Mouse (Mus musculus) embryonic facial prominence, embryonic 14.5 days (tissue): ENCODE data around the gene Gba. TPM values are rescaled to one million over a fixed set of nuclear protein-coding genes. Genes with fewer than 3 reads are reported as not detected.
A peak's percentile ranks its signal among the peaks of the same experiment; 100 is the strongest.
"Not testable (repeated sequence)": the region's sequence is repeated elsewhere in the genome, so short reads cannot be mapped to it uniquely, and the experiment has no call there.

ENCODE experiments used
- ATAC-seq: fragments of 200-750 bp; cut with Nextera tagmentation; 2 replicates; pipeline ENCODE4 v1.8.0; 2017; ENCODE audit warnings: low read depth, moderate number of reproducible peaks, moderate TSS enrichment
- DNase-seq: peaks from one replicate; pipeline ENCODE4 v3.0.0-alpha.2; 2015; ENCODE audit warnings: low spot score
- H3K27ac ChIP-seq: fragments of 300-500 bp; sonication (generic); replicated peaks from 2 replicates; pipeline ENCODE4 v1.5.1; 2014; ENCODE audit warnings: low read depth, mild to moderate bottlenecking, low read length, moderate library complexity
- H3K27me3 ChIP-seq: fragments of 300-500 bp; sonication (generic); replicated peaks from 2 replicates; pipeline ENCODE4 v1.6.1; 2014; ENCODE audit warnings: low read length; ENCODE audit not compliant: control insufficient read depth, insufficient read depth
- H3K36me3 ChIP-seq: fragments of 300-500 bp; sonication (generic); 2 replicates; pipeline ENCODE4 v1.6.1; 2014; ENCODE audit warnings: low read length, mixed read lengths; ENCODE audit not compliant: control insufficient read depth, insufficient read depth
- H3K4me1 ChIP-seq: fragments of 300-500 bp; sonication (generic); 2 replicates; pipeline ENCODE4 v1.6.1; 2014; ENCODE audit warnings: antibody characterized with exemption, low read length; ENCODE audit not compliant: control insufficient read depth, insufficient read depth
- H3K4me2 ChIP-seq: fragments of 300-500 bp; sonication (generic); 2 replicates; pipeline ENCODE4 v1.6.1; 2014; ENCODE audit warnings: low read depth, mild to moderate bottlenecking, low read length, moderate library complexity, mixed read lengths
- H3K4me3 ChIP-seq: fragments of 300-500 bp; sonication (generic); 2 replicates; pipeline ENCODE4 v1.5.1; 2014; ENCODE audit warnings: low read depth, mild to moderate bottlenecking, low read length
- H3K9ac ChIP-seq: fragments of 300-500 bp; sonication (generic); 2 replicates; pipeline ENCODE4 v1.6.1; 2014; ENCODE audit warnings: low read depth, mild to moderate bottlenecking, low read length, moderate library complexity, mixed read lengths
- H3K9me3 ChIP-seq: fragments of 300-500 bp; sonication (generic); 2 replicates; pipeline ENCODE4 v1.6.1; 2016; ENCODE audit warnings: low read length; ENCODE audit not compliant: control insufficient read depth
- WGBS: fragments of 180-500 bp; shearing (Covaris S2); extraction: QIAGEN DNeasy Blood & Tissue Kit; methylation state at CpG from one replicate; pipeline ENCODE4 v1.1.7; 2014; 5-methylcytosine and 5-hydroxymethylcytosine counted together
- polyA plus RNA-seq: library from polyadenylated mRNA; unstranded; fragments of >200 nt; fragmentation: Nextera tagmentation; extraction: Ambion mirVana; gene quantifications from 2 replicates; pipeline ENCODE4 v1.2.1, GENCODE M21; 2014

Gba gene
- polyA plus RNA-seq, 1 experiment from 2014 or later = 47.8 TPM

GRCm38 (mm10) chr3:89215853-89216252 is 13.1 kb downstream of the Gba start:
- H3K27ac ChIP-seq = peak overlapping the region; percentile 98; the same call in 1 of the 2 replicates
- H3K36me3 ChIP-seq = peaks cover 4% of the 10 kb centered on the region; the same call in 1 of the 2 replicates
- peaks cover 14% of the 10 kb centered on the region; the same call in 1 of the 2 replicates for H3K4me1 ChIP-seq
- peak overlapping the region; percentile 68 for H3K4me3 ChIP-seq
- H3K4me2 ChIP-seq = peak overlapping the region; percentile 77
- peak; percentile 94 for DNase-seq
- peak overlapping the region; percentile 82 for H3K9ac ChIP-seq
- H3K27me3 ChIP-seq = no peaks in the 10 kb centered on the region
- WGBS = 1% methylated on average over 6 of the region's 6 CpGs
- peak; percentile 35 for ATAC-seq
- H3K9me3 ChIP-seq = no peaks in the 10 kb centered on the region

DNA sequence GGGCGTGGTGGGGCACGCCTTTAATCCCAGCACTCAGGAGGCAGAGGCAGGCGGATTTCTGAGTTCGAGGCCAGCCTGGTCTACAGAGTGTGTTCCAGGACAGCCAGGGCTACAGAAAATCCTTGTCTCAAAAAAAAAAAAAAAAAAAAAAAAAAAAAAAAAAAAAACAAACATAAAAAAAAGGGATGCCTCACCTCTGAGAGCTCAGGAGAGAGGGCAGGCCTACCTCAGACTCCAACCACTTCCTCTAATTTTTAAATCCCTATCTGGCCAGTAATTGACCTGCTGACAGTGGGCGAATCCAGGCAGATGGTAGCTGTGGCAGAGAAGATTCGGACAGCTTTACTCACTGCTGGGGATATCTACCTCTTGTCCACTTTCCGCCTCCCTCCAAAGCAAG is 13.7 kb downstream of the Gba start:
- H3K4me2 ChIP-seq = peak overlapping the region; percentile 77; the same call in 1 of the 2 replicates
- H3K36me3 ChIP-seq, DNase-seq, H3K9ac ChIP-seq, H3K27ac ChIP-seq, H3K9me3 ChIP-seq, ATAC-seq, H3K4me3 ChIP-seq, H3K27me3 ChIP-seq: not testable (repeated sequence)
- peaks cover 14% of the 10 kb centered on the region; the same call in 1 of the 2 replicates for H3K4me1 ChIP-seq
- WGBS = 71% methylated on average over 7 of the region's 7 CpGs

DNA sequence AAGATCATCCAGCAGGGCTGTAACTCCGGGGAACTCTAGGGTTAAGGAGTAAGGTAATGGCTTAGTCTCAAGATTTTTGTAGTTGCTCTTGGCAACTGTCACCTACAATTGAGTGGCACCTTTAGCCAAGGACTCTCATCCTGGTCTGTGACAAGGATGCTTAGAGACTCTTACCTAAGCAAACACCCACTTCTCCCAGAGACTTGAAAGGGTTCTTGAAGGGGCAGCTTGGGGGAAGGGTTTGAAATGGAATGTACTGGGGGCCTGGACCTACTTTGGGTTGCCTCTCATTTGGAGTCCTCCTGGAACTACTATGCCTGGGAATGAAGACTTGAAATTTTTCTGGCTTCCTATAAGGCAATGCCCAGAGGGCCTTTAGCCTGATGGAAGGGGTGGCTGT is 15.5 kb downstream of the Gba start:
- peaks cover 4% of the 10 kb centered on the region; the same call in 1 of the 2 replicates for H3K4me1 ChIP-seq
- no peak overlapping the region for H3K27ac ChIP-seq
- no peaks in the 10 kb centered on the region for H3K27me3 ChIP-seq
- ATAC-seq (no peak), DNase-seq (no peak)
- no peak overlapping the region for H3K4me2 ChIP-seq
- H3K9me3 ChIP-seq = no peaks in the 10 kb centered on the region
- no peak overlapping the region for H3K4me3 ChIP-seq
- H3K9ac ChIP-seq = no peak overlapping the region
- 84% methylated on average over 1 of the region's 1 CpGs for WGBS
- H3K36me3 ChIP-seq = peaks cover 10% of the 10 kb centered on the region; the same call in 1 of the 2 replicates

DNA sequence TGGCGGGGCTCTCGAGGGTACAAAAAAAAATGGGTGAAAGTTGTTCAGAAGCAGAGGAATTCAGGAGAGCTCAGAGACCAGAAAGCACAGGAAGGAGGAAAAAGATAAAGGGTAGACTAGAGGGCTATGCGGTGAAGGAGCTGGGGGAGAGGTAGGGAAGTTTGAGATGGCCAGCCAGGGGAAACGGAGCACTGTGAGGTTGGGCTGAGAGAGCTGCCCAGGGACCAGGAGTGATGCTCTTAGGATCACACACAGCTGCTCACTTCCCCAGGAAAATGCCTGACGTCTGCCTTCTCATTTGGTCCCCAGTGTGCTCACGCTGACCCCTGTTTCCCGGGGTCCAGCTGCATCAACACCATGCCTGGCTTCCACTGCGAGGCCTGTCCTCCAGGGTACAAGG is 16.8 kb downstream of the Gba start:
- WGBS = 34% methylated on average over 8 of the region's 8 CpGs
- Histone ChIP-seq H3K9me3 (no peaks in the 10 kb centered on the region), H3K9ac (peak overlapping the region; percentile 11; the same call in 1 of the 2 replicates), H3K36me3 (peaks cover 13% of the 10 kb centered on the region; the same call in 1 of the 2 replicates), H3K4me3 (no peak overlapping the region), H3K27ac (no peak overlapping the region), H3K27me3 (no peaks in the 10 kb centered on the region), H3K4me1 (peaks cover 4% of the 10 kb centered on the region; the same call in 1 of the 2 replicates), H3K4me2 (no peak overlapping the region)
- DNase-seq (no peak), ATAC-seq (no peak)

DNA sequence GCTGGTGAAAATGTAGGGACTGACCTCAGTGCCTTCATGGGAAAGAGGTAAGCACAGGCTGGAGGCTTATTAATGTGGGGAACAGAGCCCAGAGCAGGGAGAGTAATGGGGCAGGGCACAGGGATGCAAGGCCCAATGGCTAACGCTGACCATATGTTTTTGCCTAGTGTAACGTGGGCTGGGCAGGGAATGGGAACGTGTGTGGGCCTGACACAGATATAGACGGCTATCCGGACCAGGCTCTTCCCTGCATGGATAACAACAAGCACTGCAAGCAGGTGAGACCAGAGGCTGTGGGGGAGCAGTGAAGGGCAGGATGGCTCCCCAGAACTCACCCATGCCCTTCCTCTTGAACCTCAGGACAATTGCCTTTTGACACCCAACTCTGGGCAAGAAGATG is 18.4 kb downstream of the Gba start:
- Histone ChIP-seq H3K9me3 (no peaks in the 10 kb centered on the region), H3K4me3 (no peak overlapping the region), H3K4me1 (0 out of 2 replicates have a peak, but pooled peaks cover 3% of the 10 kb centered on the region), H3K4me2 (no peak overlapping the region), H3K36me3 (peaks cover 20% of the 10 kb centered on the region), H3K27me3 (no peaks in the 10 kb centered on the region), H3K27ac (no peak overlapping the region), H3K9ac (0 out of 2 replicates have a peak overlapping the region, but pooled peaks have one; percentile 25)
- ATAC-seq (no peak), DNase-seq (no peak)
- WGBS = 42% methylated on average over 5 of the region's 5 CpGs

- Histone ChIP-seq H3K4me3 (no peak overlapping the region), H3K27me3 (no peaks in the 10 kb centered on the region), H3K4me2 (0 out of 2 replicates have a peak overlapping the region, but pooled peaks have one; percentile 67), H3K36me3 (peaks cover 20% of the 10 kb centered on the region), H3K9ac (no peak overlapping the region), H3K27ac (no peak overlapping the region), H3K9me3 (no peaks in the 10 kb centered on the region), H3K4me1 (peaks cover 18% of the 10 kb centered on the region)
- ATAC-seq (no peak), DNase-seq (no peak)
- 77% methylated on average over 11 of the region's 11 CpGs for WGBS
Observed at GRCm38 (mm10) chr3:89224796-89225195, 22.1 kb downstream of the Gba start.

DNA sequence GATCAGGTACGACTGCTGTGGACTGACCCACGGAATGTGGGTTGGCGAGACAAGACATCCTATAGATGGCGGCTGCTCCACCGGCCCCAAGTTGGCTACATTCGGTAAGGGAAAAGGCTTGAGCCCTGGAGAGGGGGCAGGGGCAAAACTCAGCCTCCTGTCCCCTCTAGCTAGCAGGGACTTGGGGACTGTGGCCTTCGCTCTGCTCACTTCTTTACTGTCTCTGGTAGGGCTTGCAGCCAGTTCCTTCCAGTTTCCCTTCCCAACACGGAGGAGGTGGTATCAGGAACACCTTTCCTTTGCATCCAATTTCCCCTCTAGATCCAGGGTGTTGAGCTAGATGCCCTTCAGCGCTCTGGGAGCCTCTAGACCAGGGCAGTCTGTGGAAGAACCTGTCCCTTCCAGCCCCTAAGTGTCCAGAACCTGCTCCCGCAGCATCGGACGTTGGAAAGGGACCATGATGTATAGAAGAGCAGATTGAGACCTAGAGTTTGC is 22.6 kb downstream of the Gba start:
- WGBS = 55% methylated on average over 12 of the region's 12 CpGs
- Histone ChIP-seq H3K9me3 (no peaks in the 10 kb centered on the region), H3K27ac (no peak overlapping the region), H3K27me3 (no peaks in the 10 kb centered on the region), H3K4me2 (peak overlapping the region; percentile 67), H3K4me3 (0 out of 2 replicates have a peak overlapping the region, but pooled peaks have one; percentile 3), H3K9ac (no peak overlapping the region), H3K36me3 (peaks cover 20% of the 10 kb centered on the region), H3K4me1 (peaks cover 18% of the 10 kb centered on the region)
- no peak for DNase-seq
- no peak for ATAC-seq

GRCm38 (mm10) chr3:89225918-89226317 is 23.2 kb downstream of the Gba start:
- 42% methylated on average over 4 of the region's 4 CpGs for WGBS
- DNase-seq (peak; percentile 67), ATAC-seq (0 out of 2 replicates have a peak, but pooled peaks have one; percentile 2)
- Histone ChIP-seq H3K27ac (no peak overlapping the region), H3K9ac (peak overlapping the region; percentile 52; the same call in 1 of the 2 replicates), H3K4me3 (peak overlapping the region; percentile 38; the same call in 1 of the 2 replicates), H3K36me3 (peaks cover 19% of the 10 kb centered on the region), H3K27me3 (no peaks in the 10 kb centered on the region), H3K9me3 (no peaks in the 10 kb centered on the region), H3K4me1 (peaks cover 18% of the 10 kb centered on the region), H3K4me2 (peak overlapping the region; percentile 67)

GRCm38 (mm10) chr3:89226361-89226760 is 23.6 kb downstream of the Gba start:
- Histone ChIP-seq H3K27me3 (no peaks in the 10 kb centered on the region), H3K9ac (peak overlapping the region; percentile 52), H3K4me2 (peak overlapping the region; percentile 67), H3K36me3 (peaks cover 14% of the 10 kb centered on the region), H3K27ac (peak overlapping the region; percentile 71; the same call in 1 of the 2 replicates), H3K4me1 (peaks cover 18% of the 10 kb centered on the region), H3K9me3 (no peaks in the 10 kb centered on the region), H3K4me3 (peak overlapping the region; percentile 38)
- DNase-seq (no peak), ATAC-seq (no peak)
- WGBS = 25% methylated on average over 11 of the region's 11 CpGs
